Mouse (Mus musculus): Measurements from ENCODE around the gene Coa4. TPM values are rescaled to one million over a fixed set of nuclear protein-coding genes. Genes with fewer than 3 reads are reported as not detected.
"Not testable (repeated sequence)": the region's sequence is repeated elsewhere in the genome, so short reads cannot be mapped to it uniquely, and the experiment has no call there.

Coa4 gene
- polyA plus RNA-seq, 1 experiment from 2014 or later: 24.3 TPM

DNA sequence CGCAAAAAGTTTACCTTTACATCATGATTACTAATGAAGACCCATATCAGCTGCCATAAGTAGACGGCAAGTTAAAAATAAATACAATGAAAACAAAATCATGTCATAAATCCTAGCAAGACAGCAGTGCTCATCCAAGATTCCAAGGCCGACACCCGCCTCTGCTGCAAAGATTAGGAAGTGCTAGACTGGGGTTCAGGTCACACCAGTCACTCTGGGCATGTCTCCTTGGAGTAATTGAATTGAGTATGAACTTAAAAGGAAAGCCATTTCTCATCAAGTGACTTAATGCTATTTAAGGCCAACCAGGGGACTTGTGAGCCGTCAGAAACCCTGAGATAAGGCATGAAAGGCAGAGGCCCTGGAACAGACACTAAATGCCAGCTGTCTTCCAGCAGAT lies 20.4 kb downstream of the Coa4 start:
- ATAC-seq (ENCODE audit: insufficient number of reproducible peaks, insufficient read depth, low FRiP score, low read depth): no peak
- Histone ChIP-seq H3K4me2 (replicated peaks; ENCODE audit: low read depth, low read length) (no peak overlapping the region), H3K27me3 (ENCODE audit: control insufficient read depth, insufficient read depth, low read length) (no peaks in the 10 kb centered on the region), H3K9me3 (ENCODE audit: control insufficient read depth, low read depth, low read length) (no peaks in the 10 kb centered on the region), H3K27ac (ENCODE audit: low read length) (no peak overlapping the region), H3K4me3 (ENCODE audit: low read depth, low read length) (no peak overlapping the region), H3K36me3 (ENCODE audit: control insufficient read depth, insufficient read depth, low read length) (peaks cover 3% of the 10 kb centered on the region; the same call in 1 of the 2 replicates), H3K4me1 (ENCODE audit: control insufficient read depth, insufficient read depth, low read length) (no peaks in the 10 kb centered on the region; the same call in 1 of the 2 replicates), H3K9ac (replicated peaks; ENCODE audit: low read depth, low read length) (no peak overlapping the region)
- 54% methylated on average over 5 of the region's 5 CpGs for WGBS

DNA sequence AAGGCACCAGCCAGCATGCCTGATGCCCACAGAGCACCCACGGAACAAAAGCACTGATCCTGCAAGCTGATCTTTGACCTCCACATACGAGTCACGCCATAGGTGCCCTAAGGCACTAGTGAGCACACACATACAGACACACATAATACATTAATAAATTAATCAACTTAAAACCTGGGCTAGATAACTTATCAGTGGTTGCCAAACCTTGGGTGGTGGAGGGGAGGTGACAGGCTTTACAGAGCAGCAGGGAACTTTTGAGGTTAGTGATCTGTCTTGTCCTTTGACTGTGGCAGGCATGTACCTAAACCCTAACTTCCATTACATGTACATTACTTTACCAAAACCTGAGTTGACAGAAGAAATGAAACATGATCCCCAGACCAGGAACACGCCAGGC lies 22.5 kb downstream of the Coa4 start:
- WGBS: 82% methylated on average over 4 of the region's 4 CpGs
- no peak overlapping the region for H3K4me2 ChIP-seq (replicated peaks; ENCODE audit: low read depth, low read length)
- H3K27ac ChIP-seq (ENCODE audit: low read length): no peak overlapping the region
- H3K4me3 ChIP-seq (ENCODE audit: low read depth, low read length): no peak overlapping the region
- no peaks in the 10 kb centered on the region for H3K36me3 ChIP-seq (ENCODE audit: control insufficient read depth, insufficient read depth, low read length)
- H3K9me3 ChIP-seq (ENCODE audit: control insufficient read depth, low read depth, low read length): no peaks in the 10 kb centered on the region
- ATAC-seq (ENCODE audit: insufficient number of reproducible peaks, insufficient read depth, low FRiP score, low read depth): no peak
- no peaks in the 10 kb centered on the region; the same call in 1 of the 2 replicates for H3K4me1 ChIP-seq (ENCODE audit: control insufficient read depth, insufficient read depth, low read length)
- no peak overlapping the region for H3K9ac ChIP-seq (replicated peaks; ENCODE audit: low read depth, low read length)
- no peaks in the 10 kb centered on the region for H3K27me3 ChIP-seq (ENCODE audit: control insufficient read depth, insufficient read depth, low read length)

DNA sequence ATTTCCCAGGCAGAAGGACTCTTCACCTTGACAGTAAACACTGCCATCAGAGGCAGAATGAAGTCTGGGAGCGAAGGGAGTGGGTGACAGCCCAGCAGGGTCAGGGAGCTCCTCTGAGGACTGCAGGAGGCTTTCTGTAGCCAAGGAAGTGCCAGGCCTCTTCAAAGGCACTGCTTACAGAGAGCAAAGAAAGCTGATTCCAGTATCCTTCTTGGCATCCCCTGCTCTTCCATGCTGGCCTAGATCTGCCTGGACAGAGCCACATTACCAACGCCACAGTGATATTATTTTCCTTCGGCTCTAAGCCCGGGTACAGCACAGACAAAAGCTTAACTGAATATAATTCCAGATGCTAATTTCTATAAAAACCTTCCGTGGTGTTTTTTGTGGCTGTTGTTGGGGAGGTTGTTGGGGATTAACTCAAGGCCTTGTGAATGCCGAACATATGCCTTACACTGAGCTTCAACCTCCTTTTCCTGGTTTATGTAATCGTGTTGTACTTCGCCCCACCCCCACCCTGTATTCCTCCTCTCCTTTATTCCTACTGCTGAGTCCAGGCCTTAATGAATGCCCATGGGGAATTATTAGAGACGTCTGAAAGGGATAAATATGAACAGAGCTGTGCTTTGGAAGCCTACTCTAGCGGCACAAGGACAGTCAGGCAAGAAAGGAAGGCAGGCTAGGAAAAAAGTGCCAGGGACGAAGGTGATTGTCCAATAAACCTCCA lies 25.2 kb downstream of the Coa4 start:
- H3K36me3 ChIP-seq (ENCODE audit: control insufficient read depth, insufficient read depth, low read length): no peaks in the 10 kb centered on the region
- ATAC-seq (ENCODE audit: insufficient number of reproducible peaks, insufficient read depth, low FRiP score, low read depth): no peak
- H3K27ac ChIP-seq (ENCODE audit: low read length): no peak overlapping the region
- H3K4me1 ChIP-seq (ENCODE audit: control insufficient read depth, insufficient read depth, low read length): no peaks in the 10 kb centered on the region
- WGBS: 81% methylated on average over 11 of the region's 11 CpGs
- no peak overlapping the region for H3K4me2 ChIP-seq (replicated peaks; ENCODE audit: low read depth, low read length)
- H3K4me3 ChIP-seq (ENCODE audit: low read depth, low read length): no peak overlapping the region
- H3K9me3 ChIP-seq (ENCODE audit: control insufficient read depth, low read depth, low read length): no peaks in the 10 kb centered on the region
- no peaks in the 10 kb centered on the region for H3K27me3 ChIP-seq (ENCODE audit: control insufficient read depth, insufficient read depth, low read length)
- no peak overlapping the region for H3K9ac ChIP-seq (replicated peaks; ENCODE audit: low read depth, low read length)

DNA sequence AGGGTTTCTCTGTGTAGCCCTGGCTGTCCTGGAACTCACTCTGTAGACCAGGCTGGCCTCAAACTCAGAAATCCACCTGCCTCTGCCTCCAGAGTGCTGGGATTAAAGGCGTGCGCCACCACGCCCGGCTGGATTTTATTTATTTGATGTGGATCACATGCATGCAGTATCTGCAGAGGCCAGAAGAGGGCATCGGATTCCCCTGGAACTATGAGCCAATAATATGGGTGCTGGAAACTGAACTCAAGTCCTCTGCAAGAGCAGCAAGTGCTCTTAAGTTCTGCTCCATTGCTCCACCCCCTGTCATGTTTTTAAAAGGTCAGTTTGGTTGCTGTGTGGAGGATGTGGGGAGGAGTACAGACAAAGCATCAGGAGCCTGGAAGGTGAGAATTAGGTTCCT lies 30.4 kb downstream of the Coa4 start:
- WGBS: 73% methylated on average over 5 of the region's 5 CpGs
- H3K27ac ChIP-seq (ENCODE audit: low read length); H3K36me3 ChIP-seq (ENCODE audit: control insufficient read depth, insufficient read depth, low read length); H3K4me2 ChIP-seq (replicated peaks; ENCODE audit: low read depth, low read length); H3K4me1 ChIP-seq (ENCODE audit: control insufficient read depth, insufficient read depth, low read length); H3K4me3 ChIP-seq (ENCODE audit: low read depth, low read length); H3K27me3 ChIP-seq (ENCODE audit: control insufficient read depth, insufficient read depth, low read length); ATAC-seq (ENCODE audit: insufficient number of reproducible peaks, insufficient read depth, low FRiP score, low read depth); H3K9me3 ChIP-seq (ENCODE audit: control insufficient read depth, low read depth, low read length); H3K9ac ChIP-seq (replicated peaks; ENCODE audit: low read depth, low read length): not testable (repeated sequence)

DNA sequence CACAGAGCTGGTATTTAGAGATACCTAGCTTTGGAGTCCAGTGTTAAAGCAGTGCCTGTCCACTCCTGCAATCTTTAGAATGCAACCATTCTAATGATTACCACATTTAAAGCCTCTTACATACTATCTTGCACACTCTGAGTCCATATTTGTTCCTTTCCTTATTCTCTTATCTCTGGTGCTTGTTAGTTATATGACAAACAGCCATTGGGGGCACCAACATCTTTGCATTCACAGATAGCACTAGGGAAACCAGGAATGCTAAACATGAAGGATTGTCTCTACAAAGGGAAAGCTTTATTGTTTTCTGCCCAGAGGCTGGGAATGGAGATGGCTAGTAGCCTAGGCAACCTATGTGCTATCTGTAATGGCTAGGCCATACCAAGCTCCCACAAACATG lies 33.0 kb downstream of the Coa4 start:
- ATAC-seq (ENCODE audit: insufficient number of reproducible peaks, insufficient read depth, low FRiP score, low read depth): no peak
- Histone ChIP-seq H3K4me1 (ENCODE audit: control insufficient read depth, insufficient read depth, low read length) (no peaks in the 10 kb centered on the region), H3K27ac (ENCODE audit: low read length) (no peak overlapping the region), H3K9me3 (ENCODE audit: control insufficient read depth, low read depth, low read length) (no peaks in the 10 kb centered on the region), H3K36me3 (ENCODE audit: control insufficient read depth, insufficient read depth, low read length) (no peaks in the 10 kb centered on the region; the same call in 1 of the 2 replicates), H3K27me3 (ENCODE audit: control insufficient read depth, insufficient read depth, low read length) (no peaks in the 10 kb centered on the region), H3K9ac (replicated peaks; ENCODE audit: low read depth, low read length) (no peak overlapping the region), H3K4me3 (ENCODE audit: low read depth, low read length) (no peak overlapping the region), H3K4me2 (replicated peaks; ENCODE audit: low read depth, low read length) (no peak overlapping the region)

DNA sequence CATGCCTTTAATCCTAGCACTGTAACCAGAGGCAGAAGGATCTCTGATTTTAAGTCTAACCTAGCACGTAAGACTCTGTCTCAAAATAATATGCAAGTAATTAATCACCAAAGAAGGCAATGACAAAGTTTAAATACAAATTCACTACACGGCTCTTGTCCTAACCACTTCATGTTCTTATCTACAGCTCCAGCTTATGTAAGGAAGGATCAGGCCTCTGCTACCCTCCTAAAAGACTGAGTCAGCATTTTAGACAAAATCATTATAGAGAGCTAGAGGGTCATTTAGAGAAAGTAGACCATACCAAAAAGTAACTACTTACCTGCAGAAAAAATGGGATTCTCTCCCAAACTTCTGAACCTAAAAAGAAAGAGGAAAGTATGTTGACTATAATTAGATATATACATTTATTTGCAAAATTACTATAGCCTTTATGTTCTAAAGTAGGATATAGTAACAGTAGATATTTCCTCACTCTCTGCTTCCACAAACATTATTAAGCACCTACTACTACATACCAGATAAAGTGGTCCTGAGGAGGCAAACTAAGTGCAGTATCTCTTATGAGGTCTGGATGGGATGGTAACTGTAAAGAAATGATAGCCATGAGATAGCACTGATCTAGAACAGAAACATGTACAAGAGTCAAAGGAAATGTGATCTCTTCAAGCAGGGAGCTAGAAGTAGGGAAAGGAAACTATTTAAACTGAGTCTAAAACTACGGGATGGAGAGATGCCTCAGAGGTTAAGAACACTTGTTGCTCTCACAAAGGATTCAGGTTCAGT lies 34.3 kb downstream of the Coa4 start:
- Histone ChIP-seq H3K4me2 (replicated peaks; ENCODE audit: low read depth, low read length) (no peak overlapping the region), H3K36me3 (ENCODE audit: control insufficient read depth, insufficient read depth, low read length) (no peaks in the 10 kb centered on the region; the same call in 1 of the 2 replicates), H3K4me1 (ENCODE audit: control insufficient read depth, insufficient read depth, low read length) (no peaks in the 10 kb centered on the region), H3K27ac (ENCODE audit: low read length) (no peak overlapping the region), H3K9ac (replicated peaks; ENCODE audit: low read depth, low read length) (no peak overlapping the region), H3K9me3 (ENCODE audit: control insufficient read depth, low read depth, low read length) (no peaks in the 10 kb centered on the region), H3K27me3 (ENCODE audit: control insufficient read depth, insufficient read depth, low read length) (no peaks in the 10 kb centered on the region), H3K4me3 (ENCODE audit: low read depth, low read length) (no peak overlapping the region)
- WGBS: 76% methylated on average over 3 of the region's 3 CpGs
- no peak for ATAC-seq (ENCODE audit: insufficient number of reproducible peaks, insufficient read depth, low FRiP score, low read depth)

DNA sequence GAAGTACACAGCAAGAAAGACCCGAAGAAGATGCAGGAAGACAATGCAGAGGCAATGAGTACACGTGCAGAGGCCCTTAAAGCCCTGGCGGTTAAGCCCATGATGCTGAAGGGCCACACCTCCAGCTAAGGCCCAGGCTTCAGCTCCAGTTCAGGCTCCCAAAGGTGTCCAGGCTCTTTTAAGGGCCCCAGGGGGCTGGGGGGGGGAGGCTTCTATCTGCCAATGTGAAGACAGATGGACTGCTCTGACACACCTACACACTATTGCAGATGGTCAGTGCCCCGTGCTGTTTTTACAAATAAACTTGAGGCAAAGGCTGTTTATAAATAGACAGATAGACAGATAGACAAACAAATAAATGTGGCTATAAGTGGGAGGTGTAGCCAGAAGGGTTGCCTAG lies 35.2 kb downstream of the Coa4 start:
- ATAC-seq (ENCODE audit: insufficient number of reproducible peaks, insufficient read depth, low FRiP score, low read depth): no peak
- H3K9ac ChIP-seq (replicated peaks; ENCODE audit: low read depth, low read length): no peak overlapping the region
- WGBS: 82% methylated on average over 4 of the region's 4 CpGs

DNA sequence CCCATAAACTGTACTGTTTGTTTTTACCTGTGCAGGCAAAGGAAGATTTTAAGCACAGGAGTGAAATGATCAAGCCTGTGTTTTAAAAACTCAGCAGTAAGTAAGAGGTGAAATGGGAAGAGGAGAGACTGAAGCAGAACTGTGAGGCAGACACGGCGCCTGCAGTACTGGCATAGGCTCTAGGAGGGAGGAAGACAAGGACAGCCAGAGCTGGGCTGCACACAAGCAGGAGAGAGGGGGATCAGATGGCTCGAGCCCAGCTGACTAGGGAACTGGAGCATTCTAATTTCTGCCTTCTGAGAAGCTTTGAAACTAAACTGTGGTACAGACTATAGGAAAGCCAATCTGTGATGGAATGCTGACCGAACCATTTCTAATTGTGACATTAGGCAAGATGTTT lies 35.8 kb downstream of the Coa4 start:
- Histone ChIP-seq H3K4me3 (ENCODE audit: low read depth, low read length) (no peak overlapping the region), H3K4me1 (ENCODE audit: control insufficient read depth, insufficient read depth, low read length) (no peaks in the 10 kb centered on the region), H3K36me3 (ENCODE audit: control insufficient read depth, insufficient read depth, low read length) (no peaks in the 10 kb centered on the region; the same call in 1 of the 2 replicates), H3K27ac (ENCODE audit: low read length) (no peak overlapping the region), H3K9ac (replicated peaks; ENCODE audit: low read depth, low read length) (no peak overlapping the region), H3K27me3 (ENCODE audit: control insufficient read depth, insufficient read depth, low read length) (no peaks in the 10 kb centered on the region), H3K9me3 (ENCODE audit: control insufficient read depth, low read depth, low read length) (no peaks in the 10 kb centered on the region), H3K4me2 (replicated peaks; ENCODE audit: low read depth, low read length) (no peak overlapping the region)
- WGBS: 82% methylated on average over 4 of the region's 4 CpGs
- ATAC-seq (ENCODE audit: insufficient number of reproducible peaks, insufficient read depth, low FRiP score, low read depth): no peak

More for the DNA sequence above, 35.2 kb downstream of the Coa4 start:
- Histone ChIP-seq H3K9me3 (ENCODE audit: control insufficient read depth, low read depth, low read length) (no peaks in the 10 kb centered on the region), H3K4me3 (ENCODE audit: low read depth, low read length) (no peak overlapping the region), H3K27ac (ENCODE audit: low read length) (no peak overlapping the region), H3K27me3 (ENCODE audit: control insufficient read depth, insufficient read depth, low read length) (no peaks in the 10 kb centered on the region), H3K36me3 (ENCODE audit: control insufficient read depth, insufficient read depth, low read length) (no peaks in the 10 kb centered on the region; the same call in 1 of the 2 replicates), H3K4me1 (ENCODE audit: control insufficient read depth, insufficient read depth, low read length) (no peaks in the 10 kb centered on the region), H3K4me2 (replicated peaks; ENCODE audit: low read depth, low read length) (no peak overlapping the region)

Measured in stomach, embryonic 14.5 days (tissue).